Mouse (Mus musculus): ENCODE data around the gene Ecd.

GRCm38 (mm10) chr14:20315137-20315536, 32.8 kb downstream of the Ecd start:
- no peak for TF ChIP-seq CTCF (IDR thresholded peaks at IDR 0.05; ENCODE audit: low read depth)
- TF ChIP-seq EP300 (optimal IDR thresholded peaks at IDR 0.05): no peak
